Mouse (Mus musculus): ENCODE measurements around the gene Nhp2.

DNA sequence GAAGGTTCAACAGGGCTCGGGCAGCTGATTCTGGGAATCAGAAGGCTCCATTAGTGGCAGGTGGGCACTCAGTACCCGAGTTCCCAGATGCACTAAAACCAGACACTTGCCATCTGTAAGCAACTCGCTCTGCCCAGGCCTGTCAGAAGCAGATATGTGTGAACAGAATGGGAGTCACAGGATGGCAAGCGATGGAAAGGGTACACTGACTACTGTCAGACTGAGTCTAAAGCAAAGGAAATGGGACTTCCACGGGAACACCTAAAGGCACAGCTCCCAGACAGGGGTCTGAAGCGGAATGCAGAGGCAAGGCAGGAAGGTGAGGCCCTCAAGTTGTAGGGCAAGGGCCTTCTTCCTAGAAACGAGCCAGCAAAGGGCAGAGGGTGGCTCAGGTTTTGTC lies 26.7 kb downstream of the Nhp2 start:
- TF ChIP-seq CTCF (IDR thresholded peaks at IDR 0.05; ENCODE audit: extremely low read depth, insufficient read depth, insufficient read length, insufficient replicate concordance) = no peak
- TF ChIP-seq POLR2A (IDR thresholded peaks at IDR 0.05; ENCODE audit: low read depth, low read length) = no peak

Measured in spleen, adult 2 months (tissue).